Mouse (Mus musculus): ENCODE measurements around the gene Ipcef1. TPM values are rescaled to one million over a fixed set of nuclear protein-coding genes. Genes with fewer than 3 reads are reported as not detected.
"Not testable (repeated sequence)": the region's sequence is repeated elsewhere in the genome, so short reads cannot be mapped to it uniquely, and the experiment has no call there.

Gene Ipcef1
- total RNA-seq, 2 experiments from 2014 or later, result 0.11 to 0.19 TPM

DNA sequence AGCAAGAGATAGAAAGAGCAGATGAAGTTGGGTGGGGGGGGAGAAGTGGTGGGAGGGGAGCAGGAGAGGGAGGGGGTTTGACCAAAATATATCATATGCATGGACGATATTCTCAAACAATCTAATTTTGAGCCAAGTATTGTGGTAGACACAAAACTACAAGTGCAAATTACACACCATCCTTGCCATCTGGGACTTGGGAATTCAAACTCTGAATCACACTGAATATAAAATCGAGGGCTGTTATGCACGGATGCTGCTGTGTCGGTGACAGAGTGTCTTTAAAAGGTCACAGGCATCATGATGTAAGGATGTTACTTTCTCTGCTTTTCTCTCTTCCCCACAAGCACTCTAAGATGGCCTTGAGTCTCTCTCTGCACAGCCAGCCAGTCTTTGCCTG, 152.2 kb downstream of the Ipcef1 start:
- intact Hi-C loops (cut with DNase I), result no loop called here
- no peak for DNase-seq

DNA sequence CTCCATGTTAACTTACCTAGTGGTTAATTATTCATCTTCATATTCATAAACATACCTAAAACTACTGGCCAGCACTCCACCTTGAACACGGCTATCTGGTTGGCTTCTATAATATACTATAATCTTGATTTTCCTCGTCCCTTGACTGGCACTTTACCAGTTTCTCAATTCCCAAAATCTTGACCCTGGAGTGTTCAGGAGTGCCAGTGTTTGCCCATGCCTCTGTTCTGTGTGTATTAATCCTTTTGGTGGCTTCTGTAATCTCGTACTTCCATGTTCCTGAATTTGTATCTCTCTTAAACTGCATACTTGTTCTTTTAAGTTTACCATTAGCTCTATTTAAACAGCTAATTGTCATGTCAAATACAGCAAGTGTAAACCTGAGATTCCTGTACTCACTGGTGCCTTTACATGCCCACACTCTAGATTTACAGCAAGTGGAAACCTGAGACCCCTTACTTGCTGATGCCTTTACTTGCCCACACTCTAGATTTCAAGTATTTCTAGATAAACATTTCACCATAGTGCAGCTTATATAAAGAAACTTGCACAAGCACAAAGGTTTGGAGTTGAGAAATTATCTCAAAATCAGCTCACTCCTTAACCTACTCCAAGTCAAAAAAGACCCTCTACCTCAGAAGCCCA, 155.5 kb downstream of the Ipcef1 start:
- intact Hi-C loops (cut with DNase I), result no loop called here
- no peak for DNase-seq

DNA sequence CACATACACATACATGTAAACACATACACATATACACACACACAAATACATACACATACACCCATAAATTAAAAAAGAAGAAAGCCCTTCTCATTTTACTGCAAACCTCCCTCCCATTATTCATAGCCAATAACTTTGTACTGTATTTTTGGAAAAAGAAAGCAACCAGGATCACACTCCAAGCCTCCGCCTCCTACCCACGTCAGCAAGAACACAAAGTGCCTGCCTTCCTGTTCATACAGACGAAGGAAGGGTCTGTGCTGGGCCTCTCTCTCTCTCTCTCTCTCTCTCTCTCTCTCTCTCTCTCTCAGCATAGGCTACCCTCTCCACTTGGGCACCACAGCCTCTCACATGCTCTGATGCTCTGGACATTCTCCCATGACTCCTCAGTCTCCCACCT, 156.5 kb downstream of the Ipcef1 start:
- intact Hi-C loops (cut with DNase I), result no loop called here
- DNase-seq, result no peak

DNA sequence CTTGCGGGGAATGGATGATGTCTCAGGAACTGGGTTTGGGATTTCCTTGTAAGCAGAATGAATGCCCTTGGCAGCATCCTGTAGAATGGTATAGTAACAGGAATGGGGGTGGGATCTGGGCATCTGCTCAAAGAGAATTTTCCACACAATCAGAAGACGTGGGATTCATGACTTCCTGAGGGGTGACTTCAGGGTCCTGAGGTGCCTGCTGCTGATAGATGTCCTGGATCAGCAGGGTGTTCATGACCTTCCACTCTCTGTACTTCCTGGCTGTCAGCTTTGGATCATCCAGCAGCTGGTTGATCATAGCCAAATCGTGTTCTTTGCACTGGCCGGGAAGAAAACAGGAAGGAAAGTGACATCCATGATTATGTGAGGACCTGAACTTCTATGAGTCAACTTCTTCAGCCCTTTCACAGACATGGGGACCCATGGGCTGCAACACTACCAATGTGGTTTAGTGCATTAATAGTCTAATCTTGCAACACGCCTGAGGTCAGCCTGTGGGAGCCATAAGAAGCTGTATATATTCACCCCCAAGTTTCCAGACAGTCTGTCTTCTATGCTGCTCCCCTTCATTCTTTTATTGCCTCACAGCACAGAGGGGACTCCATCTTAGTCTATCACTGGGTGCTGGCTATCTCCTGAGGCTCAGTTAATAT, 161.8 kb downstream of the Ipcef1 start:
- intact Hi-C loops (cut with DNase I), result no loop called here
- no peak for DNase-seq

DNA sequence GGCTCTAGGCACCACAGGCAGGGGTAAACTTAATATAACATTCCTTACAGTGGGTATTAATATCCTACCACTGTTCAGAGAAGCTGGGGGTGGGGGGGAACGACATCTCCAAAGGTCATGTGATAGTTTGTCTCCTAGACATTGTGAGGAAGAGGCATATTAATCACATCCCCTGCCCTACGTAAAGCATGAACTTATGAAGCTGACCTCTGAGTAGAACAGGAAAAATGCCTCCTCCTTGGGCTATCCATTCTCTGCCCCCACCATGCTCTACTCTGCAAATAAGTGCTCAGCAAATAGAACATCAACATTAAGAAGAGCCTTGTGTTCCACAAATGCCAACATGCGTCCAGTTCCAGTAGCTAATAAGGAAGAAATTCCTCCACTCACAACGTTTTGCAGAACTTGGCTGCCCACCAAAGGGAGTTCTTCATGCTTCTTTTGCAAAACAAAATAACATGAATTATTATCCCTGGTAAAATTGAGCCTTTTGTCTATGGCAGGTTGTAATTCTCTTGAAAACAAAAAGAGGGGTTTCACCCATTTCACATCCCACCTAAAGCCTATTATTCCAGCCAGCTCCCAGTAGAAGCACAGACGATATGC, 162.5 kb downstream of the Ipcef1 start:
- DNase-seq, result no peak
- intact Hi-C loops (cut with DNase I), result loop anchor here (5.0 to 10.0 kb wide), 2 partner anchors 188 to 855 kb away; no protein-coding TSS in a partner anchor

DNA sequence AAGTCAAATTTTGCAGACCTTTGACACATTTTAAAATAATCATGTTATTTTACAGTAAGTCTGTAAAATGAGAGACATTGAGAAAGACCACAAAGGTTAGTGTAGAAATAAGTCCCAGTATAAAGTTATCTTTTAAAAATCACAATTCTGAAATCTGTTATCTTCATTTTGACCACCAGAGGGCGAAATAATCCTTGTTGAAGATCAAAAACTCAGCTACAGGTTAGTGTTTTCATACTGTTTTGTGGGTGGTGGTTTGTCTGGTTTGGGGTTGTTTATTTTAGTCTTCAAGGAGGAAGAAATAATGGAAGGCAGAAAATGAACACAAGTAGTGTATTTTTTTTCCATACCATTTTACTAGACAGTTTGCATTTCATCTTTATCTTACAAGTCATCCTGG, 166.8 kb downstream of the Ipcef1 start:
- DNase-seq, result no peak
- intact Hi-C loops (cut with DNase I), result loop anchor here (5.0 to 10.0 kb wide), 2 partner anchors 192 to 851 kb away; no protein-coding TSS in a partner anchor

DNA sequence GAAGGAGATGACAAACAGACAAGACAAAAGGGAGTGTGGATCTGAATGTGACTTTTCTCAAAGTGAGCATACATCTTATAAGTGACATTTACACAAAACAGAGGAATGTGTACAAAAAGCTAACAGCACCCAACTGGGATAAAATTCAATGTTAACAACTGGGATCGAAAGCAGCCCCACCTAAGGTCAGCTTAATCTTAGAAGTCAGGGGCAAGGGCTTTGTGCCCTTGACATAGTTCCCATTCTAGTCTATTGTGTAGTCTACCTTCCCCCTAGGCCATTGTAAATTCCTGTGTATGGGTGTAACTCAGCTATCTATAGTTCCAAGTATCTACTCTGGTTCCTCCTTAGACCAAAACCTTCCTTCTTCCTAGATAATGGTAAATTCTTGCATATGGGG, 170.2 kb downstream of the Ipcef1 start:
- not testable (repeated sequence) for DNase-seq
- intact Hi-C loops (cut with DNase I), result loop anchor here (10.0 kb wide), 1 partner anchor 847 kb away; no protein-coding TSS in a partner anchor

DNA sequence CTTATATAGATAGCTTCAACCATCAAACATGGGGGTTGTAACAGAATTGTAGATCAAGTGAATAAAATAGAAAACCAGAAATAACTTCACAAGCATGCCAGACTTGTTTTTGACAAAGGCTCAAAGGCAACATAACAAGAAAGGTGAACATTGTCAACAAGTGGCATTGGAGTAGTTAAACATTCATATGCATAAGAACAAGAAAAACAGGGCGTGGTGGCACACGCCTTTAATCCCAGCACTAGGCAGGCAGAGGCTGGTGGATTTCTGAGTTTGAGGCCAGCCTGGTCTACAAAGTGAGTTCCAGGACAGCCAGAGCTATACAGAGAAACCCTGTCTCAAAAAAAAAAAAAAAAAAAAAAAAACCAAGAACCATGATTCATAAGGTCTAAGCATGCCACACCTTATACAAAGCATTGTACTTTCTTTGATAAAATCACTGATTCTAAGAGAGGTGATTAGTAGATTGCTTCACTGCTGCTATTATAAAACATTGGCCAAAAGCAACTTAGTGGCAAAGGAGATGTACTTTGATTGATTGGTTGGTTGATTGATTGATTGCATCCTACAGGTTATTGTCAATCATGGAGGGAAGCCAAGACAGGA, 173.9 kb downstream of the Ipcef1 start:
- DNase-seq, result no peak
- intact Hi-C loops (cut with DNase I), result no loop called here

DNA sequence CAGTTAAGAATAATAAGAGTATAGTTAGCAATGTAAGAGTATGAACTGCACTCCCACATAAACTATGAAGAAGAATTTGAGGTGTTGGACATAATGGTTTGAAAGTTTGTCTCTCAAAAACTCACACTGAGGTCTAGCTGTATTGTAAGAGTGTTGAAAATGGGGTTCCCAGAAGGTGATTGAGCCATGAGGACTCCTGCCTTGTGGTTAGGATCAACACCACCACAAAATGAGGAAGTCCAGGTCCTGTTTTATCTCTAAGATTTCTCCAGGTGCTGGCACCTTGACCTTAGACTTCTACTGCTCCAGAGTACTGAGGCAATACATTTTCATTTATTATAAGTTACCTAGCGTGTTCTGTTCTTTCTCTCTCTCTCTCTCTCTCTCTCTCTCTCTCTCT, 178.4 kb downstream of the Ipcef1 start:
- no peak for DNase-seq
- intact Hi-C loops (cut with DNase I), result no loop called here

DNA sequence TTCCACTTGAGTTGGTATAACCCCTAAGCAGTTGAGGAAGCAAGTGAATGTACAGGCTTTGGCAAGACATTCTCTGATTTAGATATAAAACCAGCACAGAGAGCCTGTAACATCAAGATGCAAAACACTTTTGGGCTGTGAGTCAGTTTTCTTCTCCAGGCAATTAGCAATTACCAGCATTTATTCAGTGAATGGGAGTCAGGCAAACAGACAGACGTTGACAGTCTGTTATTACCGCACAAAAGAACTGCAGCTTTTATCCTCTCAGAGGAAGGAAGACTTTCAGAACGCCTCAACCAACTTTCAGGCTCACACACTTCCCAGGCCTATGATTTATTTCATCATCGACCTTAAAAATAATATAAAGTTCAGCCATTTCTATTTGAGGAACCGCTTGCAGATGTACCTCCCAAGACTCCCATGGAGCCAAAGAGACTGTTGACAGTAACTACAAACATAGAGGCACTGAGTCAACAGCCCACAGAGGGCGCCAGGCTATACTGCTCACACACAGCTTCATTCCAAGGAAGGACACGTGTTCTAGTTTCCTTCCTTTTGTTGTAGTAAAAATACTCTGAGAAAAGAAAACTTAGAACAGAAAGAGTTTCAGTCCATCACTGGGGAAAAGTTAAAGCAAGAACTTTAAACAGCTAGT, 180.7 kb downstream of the Ipcef1 start:
- intact Hi-C loops (cut with DNase I), result no loop called here
- DNase-seq, result no peak

DNA sequence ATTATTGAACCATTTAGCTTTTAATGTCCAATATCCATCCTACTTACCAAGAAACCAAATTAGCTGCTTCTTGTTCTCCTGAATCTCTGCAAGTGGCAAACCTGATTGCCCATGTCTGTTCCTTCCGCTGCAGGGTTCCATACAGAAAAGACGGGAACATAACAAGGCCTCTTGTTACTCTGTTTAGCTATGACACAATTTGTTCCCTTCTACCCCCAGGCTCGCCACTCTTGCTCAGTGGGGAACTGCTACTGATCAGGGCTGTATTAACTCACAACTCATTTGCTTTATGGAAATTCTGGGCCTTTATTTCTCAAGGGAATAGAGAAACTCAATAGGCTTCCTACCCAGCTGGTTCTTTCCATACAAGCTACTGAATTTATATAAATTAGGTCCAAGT, 196.5 kb downstream of the Ipcef1 start:
- intact Hi-C loops (cut with DNase I), result no loop called here
- no peak for DNase-seq

DNA sequence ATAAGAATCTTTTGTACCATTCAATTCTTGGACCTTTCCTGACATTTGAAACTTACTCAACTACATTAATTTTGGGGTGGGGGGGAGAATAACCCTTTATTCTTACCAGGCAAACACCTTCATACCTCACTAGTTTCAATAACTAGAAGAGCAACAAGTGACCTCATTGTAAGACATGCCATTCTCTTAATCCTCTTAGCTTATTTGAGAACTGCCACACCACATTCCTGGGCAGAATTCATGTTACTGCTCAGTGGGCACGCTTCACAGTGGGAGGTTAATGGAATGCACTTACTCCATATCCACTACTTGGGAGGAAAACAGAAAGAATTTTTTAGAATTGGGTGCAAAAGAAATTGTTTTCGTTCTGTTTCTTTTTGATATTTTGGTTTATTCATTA, 203.4 kb downstream of the Ipcef1 start:
- intact Hi-C loops (cut with DNase I), result no loop called here

DNA sequence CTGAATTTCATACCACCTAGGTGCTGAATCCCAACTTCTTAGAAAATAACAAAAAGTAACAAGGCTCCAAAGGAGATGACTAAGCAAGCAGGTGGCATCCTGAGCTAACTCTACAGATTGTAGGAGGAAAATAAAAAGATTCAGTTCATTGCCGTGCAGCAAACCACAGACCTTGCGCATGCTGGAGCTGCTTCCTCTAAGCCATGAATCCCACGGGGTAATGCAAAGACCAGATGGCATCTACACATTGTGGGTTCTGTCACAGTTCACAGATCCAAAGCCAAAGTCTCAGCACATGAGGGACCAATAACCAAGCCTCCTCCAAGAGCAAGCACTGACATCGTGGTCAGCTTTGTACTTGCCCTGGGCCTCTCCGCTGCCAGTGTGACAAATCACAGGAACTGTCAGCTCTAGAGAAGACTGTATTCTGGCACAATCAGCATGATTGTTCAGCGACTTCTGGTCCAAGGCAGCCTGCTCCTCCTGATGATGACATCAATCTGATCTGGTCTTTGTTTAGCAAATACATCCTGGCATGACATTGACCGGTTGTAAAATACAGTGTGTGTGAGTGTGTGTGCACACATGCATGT, 204.0 kb downstream of the Ipcef1 start:
- intact Hi-C loops (cut with DNase I), result no loop called here
- DNase-seq, result no peak

More for the DNA sequence above, 203.4 kb downstream of the Ipcef1 start:
- DNase-seq, result no peak

DNA sequence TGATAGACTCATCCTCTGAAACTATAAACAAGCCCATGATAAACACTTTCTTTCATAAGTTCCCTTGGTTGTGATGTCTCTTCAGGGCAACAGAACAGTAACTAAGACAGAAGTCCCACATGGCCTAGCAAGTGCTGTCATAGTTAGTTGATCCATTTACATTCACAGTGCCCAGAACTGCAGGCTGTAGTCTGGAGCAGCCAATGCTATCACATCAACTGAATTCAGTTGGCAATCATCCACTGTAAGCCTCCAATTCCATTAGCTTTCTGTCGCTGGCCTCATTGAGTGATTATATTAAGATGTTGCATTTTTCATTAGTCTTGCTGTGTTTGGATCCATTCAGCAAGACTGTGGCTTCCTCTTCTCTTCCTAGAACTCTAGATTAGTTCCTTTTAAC, 206.0 kb downstream of the Ipcef1 start:
- DNase-seq, result no peak
- intact Hi-C loops (cut with DNase I), result no loop called here

DNA sequence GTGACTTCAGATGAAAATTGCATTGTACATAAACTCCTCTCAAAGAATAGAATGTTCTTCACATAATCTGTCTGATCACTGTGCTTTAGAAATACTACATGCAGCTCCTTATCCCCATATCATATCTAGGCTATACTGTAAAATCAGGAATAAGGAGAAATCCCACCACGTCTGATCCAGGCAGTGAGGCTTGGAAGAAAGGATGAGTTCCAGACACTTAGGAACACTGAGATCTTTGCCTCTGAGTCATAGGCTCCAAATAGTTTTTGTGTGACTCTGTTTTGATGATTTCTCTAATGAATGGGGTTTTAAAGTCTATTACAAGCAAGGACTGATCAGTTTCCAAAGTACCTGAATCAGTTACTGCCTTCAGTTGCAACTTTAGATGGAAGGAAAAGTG, 210.1 kb downstream of the Ipcef1 start:
- intact Hi-C loops (cut with DNase I), result no loop called here
- DNase-seq, result no peak

Other genes with a start within 250 kb of the Ipcef1 start
- gene Cnksr3, start 159.8 kb upstream of the Ipcef1 start, total RNA-seq (2021), result 10 to 100 TPM; 22.1 to 35.7 TPM

Data from heart, postnatal 36 days (tissue).